Mouse (Mus musculus): ENCODE data around the gene Ift27.

Gene Ift27

DNA sequence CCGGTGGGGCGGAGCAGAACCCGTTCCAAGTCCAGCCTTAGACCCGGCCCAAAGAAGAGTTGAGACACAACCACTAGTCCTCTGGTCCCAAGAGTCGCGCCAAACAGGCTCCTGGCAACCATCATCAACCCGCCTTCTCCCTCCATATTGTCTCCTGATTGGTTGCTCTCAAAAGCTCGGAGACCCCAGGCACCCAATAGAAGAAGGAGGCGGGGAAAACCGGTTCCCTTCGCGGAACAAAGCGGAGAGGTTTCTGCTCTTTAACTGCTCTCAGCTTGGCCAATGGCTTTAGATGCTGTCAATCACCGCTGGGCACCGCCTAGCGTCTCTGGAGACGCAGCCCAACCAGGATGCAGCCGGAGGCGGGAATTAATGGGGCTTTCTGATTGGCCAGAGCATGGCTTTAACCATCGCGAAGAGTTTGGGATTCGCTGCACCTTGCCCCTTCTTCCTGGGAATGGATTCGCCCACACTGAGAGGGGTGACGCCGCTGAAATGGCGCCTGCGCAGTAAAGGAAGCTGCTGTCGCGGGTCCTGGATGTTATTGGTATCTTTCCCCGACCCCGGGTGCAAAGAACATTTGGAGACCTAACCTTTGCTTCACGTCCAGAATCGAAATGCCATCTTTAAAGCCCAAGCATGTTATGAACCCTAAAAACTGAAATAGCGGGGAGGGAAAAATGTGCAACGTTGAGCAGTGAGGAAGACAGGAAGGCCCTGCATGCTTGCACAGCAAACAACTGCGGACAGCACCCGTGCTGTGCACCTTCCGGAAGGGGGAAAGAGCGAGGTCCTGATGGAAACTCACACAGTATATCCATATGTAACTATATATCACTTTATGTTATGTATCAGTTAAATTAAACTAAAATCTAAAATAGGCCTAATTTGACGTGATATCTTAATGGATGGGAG is at the start of gene Ift27:
Gene Ift27 (minus strand): TSS at position 136 of the 915 bp plus-strand sequence.
- DNase-seq, result peak; percentile 96

GRCm38 (mm10) chr15:78215269-78215668 is 41.4 kb upstream of the Ift27 start:
- no peak for DNase-seq

DNA sequence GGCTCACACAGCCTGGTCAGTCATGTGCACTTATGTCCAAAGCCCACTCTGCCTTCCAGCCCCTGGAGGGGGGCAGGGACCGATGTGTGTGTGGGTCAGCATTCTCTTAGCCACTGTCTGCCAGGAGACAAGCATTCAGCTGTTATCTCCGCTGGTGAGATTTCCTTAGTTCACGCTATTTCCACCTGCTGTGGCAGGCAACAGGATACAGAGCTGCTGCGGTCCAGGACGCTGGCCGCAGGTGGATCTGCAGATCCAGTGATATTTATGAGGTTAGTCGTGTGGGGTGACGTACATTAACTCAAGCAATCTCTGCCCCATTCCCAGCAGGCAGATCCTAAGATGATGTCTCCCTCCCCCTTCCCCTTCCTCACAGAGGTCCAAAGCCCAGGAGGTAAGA is 37.5 kb upstream of the Ift27 start:
- no peak for DNase-seq

DNA sequence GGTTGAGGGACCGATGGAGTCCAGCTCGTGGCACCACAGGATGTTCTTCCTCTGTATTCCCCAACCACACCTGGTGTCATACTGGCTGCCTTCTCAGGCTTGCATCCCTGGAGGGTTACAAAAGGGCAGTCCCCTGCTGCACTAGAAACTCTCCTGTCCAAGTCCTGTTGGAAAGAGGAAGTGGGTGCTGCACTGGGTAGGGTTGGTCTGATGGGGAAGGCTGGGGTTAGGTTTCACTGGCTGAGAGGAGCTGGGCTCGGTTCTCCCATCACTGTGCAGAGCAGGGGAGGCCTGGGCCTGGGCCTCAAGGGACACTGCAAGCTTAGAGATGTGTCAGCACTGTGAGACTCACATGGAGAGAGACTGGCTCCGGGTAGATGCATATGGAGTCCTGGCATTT is 36.3 kb upstream of the Ift27 start:
- DNase-seq, result no peak

DNA sequence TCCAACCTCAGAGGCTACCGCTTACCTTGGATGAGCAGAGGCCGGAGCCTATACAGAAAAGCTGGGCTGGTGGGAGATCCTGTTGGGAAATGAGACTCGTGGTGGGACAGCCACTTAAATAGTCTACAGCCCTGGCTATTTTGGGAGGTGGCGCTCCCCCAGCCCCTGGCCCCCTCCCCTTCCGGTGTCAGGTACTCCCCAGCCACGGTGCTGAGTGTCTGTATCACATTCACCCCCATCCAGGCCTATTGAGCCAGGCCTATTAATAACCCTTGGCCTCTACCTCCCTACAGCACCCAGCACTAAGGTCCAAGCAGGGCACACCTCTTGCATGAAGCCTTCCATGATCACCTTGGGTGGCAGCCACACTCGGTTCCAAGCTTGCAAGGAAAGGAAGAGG is 32.4 kb upstream of the Ift27 start, which contains the start of gene Pvalb:
Gene Pvalb (minus strand): TSS at position 89 of the 400 bp plus-strand sequence.
- no peak for DNase-seq

GRCm38 (mm10) chr15:78205192-78205591 is 31.3 kb upstream of the Ift27 start:
- peak; percentile 21 for DNase-seq

- DNase-seq, result peak; percentile 37
These were observed 30.3 kb upstream of the Ift27 start for GRCm38 (mm10) chr15:78204053-78204847.

GRCm38 (mm10) chr15:78195096-78195880 is 21.4 kb upstream of the Ift27 start:
- DNase-seq, result no peak

- DNase-seq, result no peak
These were observed 20.4 kb upstream of the Ift27 start for GRCm38 (mm10) chr15:78194320-78194719.

DNA sequence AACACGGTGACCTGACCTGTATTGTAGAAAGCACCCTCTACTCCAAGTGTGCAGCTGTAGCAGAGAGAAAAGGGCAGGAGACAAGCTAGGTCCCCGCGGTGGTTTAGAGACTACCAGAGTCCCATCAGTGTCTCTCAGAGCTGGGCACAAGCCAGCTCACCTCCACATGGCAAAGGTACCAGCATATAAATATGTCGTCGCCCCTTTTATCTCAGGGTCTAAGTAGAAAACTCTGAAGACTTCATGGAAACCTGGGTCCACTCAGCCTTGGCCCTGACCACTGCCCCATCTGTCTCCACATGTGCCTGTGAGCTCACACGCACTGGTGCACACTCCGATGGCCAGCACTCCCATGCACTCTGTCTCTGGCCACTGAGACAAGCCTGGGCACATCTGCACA is 15.7 kb upstream of the Ift27 start:
- no peak for DNase-seq

GRCm38 (mm10) chr15:78188546-78188945 is 14.6 kb upstream of the Ift27 start:
- DNase-seq, result no peak

DNA sequence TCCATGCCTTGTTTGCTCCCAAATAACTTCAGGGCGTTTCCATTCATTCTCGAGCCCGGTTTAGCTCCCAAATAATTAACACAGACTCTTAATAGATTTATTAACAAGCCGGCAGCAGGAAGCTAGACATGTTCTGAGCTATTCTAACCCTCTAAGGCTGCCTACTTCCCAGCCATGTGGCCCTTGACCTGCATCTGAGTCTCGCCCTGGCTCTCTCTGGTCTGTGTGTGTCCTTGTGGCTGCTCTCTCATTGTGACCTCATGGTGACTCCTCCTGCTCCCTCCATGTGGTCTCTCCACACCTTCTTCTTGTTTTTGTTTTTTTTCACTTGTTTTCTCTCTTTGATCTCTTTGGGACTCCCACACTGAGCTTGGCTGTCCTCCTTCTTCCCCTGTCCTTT is 13.0 kb upstream of the Ift27 start:
- DNase-seq, result no peak

- DNase-seq, result no peak
These were observed 11.7 kb upstream of the Ift27 start for GRCm38 (mm10) chr15:78185609-78186008.

DNA sequence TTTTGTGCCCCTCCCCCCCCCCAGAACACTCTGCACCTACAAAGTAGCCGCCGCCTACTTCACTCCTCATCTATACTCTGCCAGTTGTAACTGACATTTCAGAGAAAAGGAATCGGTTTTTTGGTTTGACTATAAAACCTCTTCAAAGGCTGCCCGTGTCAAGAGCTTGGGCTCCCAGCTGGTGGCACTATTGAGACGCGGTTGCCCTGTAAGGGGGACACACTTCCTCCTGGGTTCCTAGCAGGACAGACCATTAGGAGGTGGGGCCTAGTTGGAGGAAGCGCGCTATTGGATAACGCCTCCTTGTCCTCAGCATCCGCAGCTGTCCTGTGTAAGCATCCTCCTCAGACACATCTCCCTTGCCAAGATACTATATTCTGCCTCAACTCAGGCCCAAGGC is 10.9 kb upstream of the Ift27 start:
- peak; percentile 37 for DNase-seq

DNA sequence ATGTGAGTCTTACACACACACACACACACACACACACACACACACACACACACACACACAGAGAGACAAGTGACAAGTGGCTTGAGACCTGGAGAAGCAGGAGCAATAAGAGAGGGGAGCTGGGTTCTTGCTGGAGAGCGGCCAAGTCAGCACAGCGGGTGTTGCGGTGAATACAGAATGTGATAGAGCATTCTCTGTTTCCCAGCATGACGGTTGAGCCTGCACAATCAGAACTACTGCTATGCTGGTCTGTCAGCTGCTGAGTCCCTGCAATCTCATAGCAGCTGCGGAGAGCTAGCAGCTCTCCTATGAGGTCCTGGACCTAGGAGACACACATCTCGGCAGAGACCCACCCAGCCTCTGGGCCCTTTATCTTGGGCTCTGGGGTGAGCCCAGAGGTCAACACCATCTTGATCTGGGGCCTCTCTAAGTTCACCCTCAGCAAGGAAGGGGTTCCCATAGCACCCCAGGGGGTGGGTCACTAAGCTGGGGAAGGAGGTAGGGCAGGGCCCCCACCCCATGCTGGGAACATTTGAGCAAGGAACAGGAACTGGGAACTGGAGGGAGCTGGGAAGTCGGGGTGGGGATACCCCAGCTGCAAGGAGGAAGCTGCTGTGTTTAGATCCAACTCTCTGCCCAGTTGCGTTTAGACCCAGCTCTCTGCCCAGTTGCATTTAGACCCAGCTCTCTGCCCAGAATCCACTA is 7.9 kb upstream of the Ift27 start:
- no peak for DNase-seq

DNA sequence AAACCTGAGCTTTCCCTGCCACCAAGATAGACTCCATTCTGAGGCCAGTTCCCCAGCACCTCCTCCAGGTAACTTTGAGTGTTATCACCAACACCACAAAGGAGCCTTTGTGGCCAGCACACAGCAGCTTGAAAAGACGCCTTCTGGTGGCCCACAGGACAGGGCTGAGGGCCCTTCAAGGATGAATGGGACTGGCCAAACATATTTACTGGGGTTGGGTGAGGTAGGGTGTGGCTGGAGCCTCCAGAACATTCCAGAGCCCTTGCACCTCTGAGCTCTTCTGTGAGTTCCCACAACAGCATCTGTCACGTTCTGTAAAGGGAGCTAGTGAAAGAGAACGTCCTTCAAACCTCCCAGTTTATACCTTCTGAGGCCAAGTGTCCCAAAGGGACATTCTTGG is 5.9 kb upstream of the Ift27 start:
- DNase-seq, result no peak

GRCm38 (mm10) chr15:78178397-78178796 is 4.5 kb upstream of the Ift27 start:
- peak; percentile 82 for DNase-seq

DNA sequence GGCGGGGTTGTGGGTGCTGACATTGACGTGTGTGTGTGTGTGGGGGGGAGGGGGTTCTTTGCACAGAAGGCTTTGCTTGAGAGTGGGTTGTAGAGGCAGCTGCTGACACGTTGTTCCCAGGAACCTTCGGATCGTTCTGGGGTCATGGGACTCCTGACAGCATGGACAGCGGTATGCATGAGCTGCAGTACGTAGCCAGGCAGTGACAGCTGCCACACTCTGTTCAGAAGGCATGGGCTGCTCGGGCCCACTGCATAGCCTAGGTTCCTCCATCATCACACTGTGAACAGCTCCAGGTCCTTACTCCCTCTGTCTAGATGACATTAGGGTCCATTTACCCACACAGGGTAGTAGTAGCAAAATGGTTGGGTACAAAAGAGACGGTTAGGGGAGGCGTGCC is 3.4 kb upstream of the Ift27 start:
- no peak for DNase-seq

- no peak for DNase-seq
These were observed 959 bp upstream of the Ift27 start for GRCm38 (mm10) chr15:78174887-78175245.

GRCm38 (mm10) chr15:78172899-78173817 is 749 bp downstream of the Ift27 start:
- no peak for DNase-seq

DNA sequence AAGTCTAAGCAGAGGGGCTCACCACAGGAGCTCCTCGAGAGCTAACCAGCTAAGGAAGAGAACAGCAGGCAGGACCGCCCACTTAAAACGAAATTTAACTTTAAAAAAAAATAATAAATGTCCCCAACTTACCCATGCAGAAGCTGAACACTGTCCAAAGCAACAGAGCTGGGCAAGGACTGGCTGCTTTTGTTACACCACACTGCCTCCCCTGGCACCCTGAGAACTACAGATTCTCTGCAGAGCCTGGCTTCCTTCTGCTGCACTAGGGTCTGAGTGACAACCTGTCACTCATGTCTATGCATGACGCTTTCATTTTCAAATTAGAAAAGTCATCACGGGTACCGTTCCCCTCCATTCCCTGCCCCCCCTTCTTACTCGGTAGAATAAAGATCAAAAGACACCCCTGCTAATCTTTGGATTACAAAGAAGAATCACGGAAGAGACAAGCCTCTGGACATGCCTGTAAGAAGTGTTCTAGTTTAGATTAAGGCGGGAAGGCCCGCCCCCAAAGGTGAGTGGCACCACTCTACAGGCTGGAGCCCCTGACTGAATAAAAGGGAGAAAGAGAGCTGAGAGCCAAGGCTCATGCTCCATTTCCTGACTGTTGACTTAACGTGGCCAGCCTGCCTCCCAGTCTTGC is 1.5 kb downstream of the Ift27 start:
- no peak for DNase-seq

Data from lung, postnatal 14 days (tissue).